Mouse (Mus musculus) stomach, embryonic 16.5 days (tissue): ENCODE measurements around the gene St7. TPM values are rescaled to one million over a fixed set of nuclear protein-coding genes. Genes with fewer than 3 reads are reported as not detected.

Source experiments
- ATAC-seq: fragments of 200-750 bp; cut with Nextera tagmentation; 2 replicates; pipeline ENCODE4 v1.8.0; 2017; ENCODE audit warnings: moderate number of reproducible peaks, moderate TSS enrichment; ENCODE audit not compliant: insufficient read depth, low FRiP score
- H3K27ac ChIP-seq: fragments of 300-500 bp; sonication (generic); 2 replicates; pipeline ENCODE4 v1.5.1; 2014; ENCODE audit warnings: low read length
- H3K27me3 ChIP-seq: fragments of 300-500 bp; sonication (generic); 2 replicates; pipeline ENCODE4 v1.6.1; 2014; ENCODE audit warnings: low read length, control low read depth, mixed read lengths; ENCODE audit not compliant: control insufficient read depth, insufficient read depth
- H3K36me3 ChIP-seq: fragments of 300-500 bp; sonication (generic); 2 replicates; pipeline ENCODE4 v1.6.1; 2014; ENCODE audit warnings: low read length; ENCODE audit not compliant: control insufficient read depth, insufficient read depth
- H3K4me1 ChIP-seq: fragments of 300-500 bp; sonication (generic); 2 replicates; pipeline ENCODE4 v1.6.1; 2014; ENCODE audit warnings: low read length, control low read depth, mixed read lengths; ENCODE audit not compliant: control insufficient read depth, insufficient read depth
- H3K4me2 ChIP-seq: fragments of 300-500 bp; sonication (generic); 2 replicates; pipeline ENCODE4 v1.6.1; 2014; ENCODE audit warnings: low read depth, low read length, mixed read lengths
- H3K4me3 ChIP-seq: fragments of 300-500 bp; sonication (generic); replicated peaks from 2 replicates; pipeline ENCODE4 v1.5.1; 2014; ENCODE audit warnings: mild to moderate bottlenecking, low read length
- H3K9ac ChIP-seq: fragments of 300-500 bp; sonication (generic); 2 replicates; pipeline ENCODE4 v1.6.1; 2014; ENCODE audit warnings: low read length
- H3K9me3 ChIP-seq: fragments of 300-500 bp; sonication (generic); replicated peaks from 2 replicates; pipeline ENCODE4 v1.6.1; 2016; ENCODE audit warnings: low read length, control low read depth; ENCODE audit not compliant: control insufficient read depth
- WGBS: fragments of 180-500 bp; shearing (Covaris S2); extraction: QIAGEN DNeasy Blood & Tissue Kit; methylation state at CpG from one replicate; pipeline ENCODE4 v1.1.7; 2014; 5-methylcytosine and 5-hydroxymethylcytosine counted together
- polyA plus RNA-seq: library from polyadenylated mRNA; unstranded; fragments of >200 nt; fragmentation: Nextera tagmentation; extraction: Ambion mirVana; gene quantifications from 2 replicates; pipeline ENCODE4 v1.2.1, GENCODE M21; 2015

Gene St7
- polyA plus RNA-seq, 1 experiment from 2014 or later, result 21.5 TPM

GRCm38 (mm10) chr6:17769972-17770644 lies 77.4 kb downstream of the St7 start:
- H3K4me1 ChIP-seq, result peaks cover 5% of the 10 kb centered on the region; the same call in 1 of the 2 replicates
- H3K9ac ChIP-seq, result no peak overlapping the region
- H3K9me3 ChIP-seq, result no peaks in the 10 kb centered on the region
- H3K36me3 ChIP-seq, result no peaks in the 10 kb centered on the region
- H3K27ac ChIP-seq, result no peak overlapping the region
- WGBS, result 79% methylated on average over 9 of the region's 9 CpGs
- H3K4me3 ChIP-seq, result no peak overlapping the region
- no peaks in the 10 kb centered on the region for H3K27me3 ChIP-seq
- ATAC-seq, result no peak
- H3K4me2 ChIP-seq, result no peak overlapping the region

- H3K4me2 ChIP-seq, result no peak overlapping the region
- H3K9me3 ChIP-seq, result no peaks in the 10 kb centered on the region
- H3K36me3 ChIP-seq, result no peaks in the 10 kb centered on the region
- ATAC-seq, result no peak
- no peaks in the 10 kb centered on the region for H3K27me3 ChIP-seq
- no peak overlapping the region for H3K4me3 ChIP-seq
- H3K27ac ChIP-seq, result no peak overlapping the region
- peaks cover 5% of the 10 kb centered on the region; the same call in 1 of the 2 replicates for H3K4me1 ChIP-seq
- no peak overlapping the region for H3K9ac ChIP-seq
- WGBS, result 55% methylated on average over 8 of the region's 8 CpGs
Measured at GRCm38 (mm10) chr6:17770645-17771345, 78.1 kb downstream of the St7 start.

- no peak overlapping the region for H3K4me2 ChIP-seq
- H3K4me1 ChIP-seq, result peaks cover 5% of the 10 kb centered on the region; the same call in 1 of the 2 replicates
- no peak for ATAC-seq
- H3K36me3 ChIP-seq, result no peaks in the 10 kb centered on the region
- no peak overlapping the region for H3K27ac ChIP-seq
- WGBS, result 71% methylated on average over 1 of the region's 1 CpGs
- H3K27me3 ChIP-seq, result no peaks in the 10 kb centered on the region
- no peak overlapping the region for H3K4me3 ChIP-seq
- H3K9ac ChIP-seq, result no peak overlapping the region
- no peaks in the 10 kb centered on the region for H3K9me3 ChIP-seq
Measured at GRCm38 (mm10) chr6:17771456-17771855, 78.7 kb downstream of the St7 start.

- ATAC-seq, result no peak
- peaks cover 5% of the 10 kb centered on the region; the same call in 1 of the 2 replicates for H3K4me1 ChIP-seq
- WGBS, result 58% methylated on average over 3 of the region's 3 CpGs
- no peak overlapping the region for H3K4me3 ChIP-seq
- no peak overlapping the region for H3K9ac ChIP-seq
- H3K27me3 ChIP-seq, result no peaks in the 10 kb centered on the region
- H3K4me2 ChIP-seq, result no peak overlapping the region
- H3K36me3 ChIP-seq, result no peaks in the 10 kb centered on the region
- H3K9me3 ChIP-seq, result no peaks in the 10 kb centered on the region
- no peak overlapping the region for H3K27ac ChIP-seq
Measured at GRCm38 (mm10) chr6:17772514-17772913, 79.8 kb downstream of the St7 start.

GRCm38 (mm10) chr6:17776041-17776440 lies 83.3 kb downstream of the St7 start:
- 65% methylated on average over 7 of the region's 7 CpGs for WGBS
- ATAC-seq, result no peak

GRCm38 (mm10) chr6:17777018-17777799 lies 84.5 kb downstream of the St7 start:
- WGBS, result 85% methylated on average over 6 of the region's 6 CpGs
- Histone ChIP-seq H3K36me3 (no peaks in the 10 kb centered on the region), H3K4me1 (peaks cover 4% of the 10 kb centered on the region; the same call in 1 of the 2 replicates), H3K4me3 (no peak overlapping the region), H3K27me3 (no peaks in the 10 kb centered on the region), H3K4me2 (no peak overlapping the region), H3K9me3 (no peaks in the 10 kb centered on the region), H3K27ac (no peak overlapping the region), H3K9ac (no peak overlapping the region)
- no peak for ATAC-seq

More at GRCm38 (mm10) chr6:17776041-17776440, 83.3 kb downstream of the St7 start:
- no peaks in the 10 kb centered on the region for H3K9me3 ChIP-seq
- H3K4me1 ChIP-seq, result peaks cover 5% of the 10 kb centered on the region; the same call in 1 of the 2 replicates
- H3K4me2 ChIP-seq, result no peak overlapping the region
- no peaks in the 10 kb centered on the region for H3K36me3 ChIP-seq
- H3K27me3 ChIP-seq, result no peaks in the 10 kb centered on the region
- no peak overlapping the region for H3K27ac ChIP-seq
- H3K4me3 ChIP-seq, result no peak overlapping the region
- H3K9ac ChIP-seq, result no peak overlapping the region

- Histone ChIP-seq H3K9ac (no peak overlapping the region), H3K4me1 (no peaks in the 10 kb centered on the region), H3K4me2 (no peak overlapping the region), H3K9me3 (no peaks in the 10 kb centered on the region), H3K36me3 (no peaks in the 10 kb centered on the region), H3K27ac (no peak overlapping the region), H3K27me3 (no peaks in the 10 kb centered on the region), H3K4me3 (no peak overlapping the region)
- ATAC-seq, result no peak
- whole genome bisulfite sequencing, result 78% methylated on average over 3 of the region's 3 CpGs
Measured at GRCm38 (mm10) chr6:17778648-17779202, 86.0 kb downstream of the St7 start.

DNA sequence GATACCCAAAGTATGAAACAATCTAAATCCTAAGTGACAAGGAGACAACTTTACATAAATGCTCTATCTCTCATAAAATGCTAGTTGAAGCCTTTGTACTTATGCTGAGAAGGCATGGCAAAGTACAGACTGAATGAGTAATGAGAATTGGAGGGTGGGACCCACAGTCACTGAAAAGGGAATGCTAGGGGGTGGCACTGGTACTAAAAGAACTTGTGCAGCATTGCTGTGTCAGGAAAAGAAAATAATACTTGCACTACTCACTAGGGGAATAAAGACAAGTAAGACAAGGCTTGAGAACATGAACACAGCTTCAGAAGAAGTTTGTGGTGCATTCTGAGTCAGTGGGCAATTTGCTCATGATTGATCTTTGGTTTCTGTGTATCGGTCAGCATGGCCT lies 90.8 kb downstream of the St7 start:
- no peak overlapping the region for H3K27ac ChIP-seq
- H3K4me2 ChIP-seq, result no peak overlapping the region
- H3K9me3 ChIP-seq, result 0 out of 2 replicates have a peak, but pooled peaks cover 3% of the 10 kb centered on the region
- no peak overlapping the region for H3K4me3 ChIP-seq
- no peaks in the 10 kb centered on the region; the same call in 1 of the 2 replicates for H3K4me1 ChIP-seq
- ATAC-seq, result no peak
- no peak overlapping the region for H3K9ac ChIP-seq
- H3K36me3 ChIP-seq, result no peaks in the 10 kb centered on the region
- no peaks in the 10 kb centered on the region for H3K27me3 ChIP-seq
- WGBS, result 92% methylated on average over 1 of the region's 1 CpGs
